Mouse (Mus musculus) left cerebral cortex, postnatal 25 days (tissue): ENCODE results near the gene Gm11492. TPM values are rescaled to one million over a fixed set of nuclear protein-coding genes. Genes with fewer than 3 reads are reported as not detected.

Experiments used
- DNase-seq, 2 experiments: peaks; one replicate each; pipeline ENCODE4 v3.0.0; 2022; ENCODE audit warnings: low spot score in 2 of 2, mixed read lengths in 1 of 2
- intact Hi-C: fragments of 180-260 bp; cut with DNase I; formaldehyde crosslinking; loops from one replicate; pipeline ENCODE4 v1.15.1; 2025
- total RNA-seq, 2 experiments: library from RNA; stranded (reverse); gene quantifications; 2 replicates each; pipeline ENCODE4 v1.2.3; 2021

Gene Gm11492
- total RNA-seq, 2 experiments from 2014 or later, result not detected

DNA sequence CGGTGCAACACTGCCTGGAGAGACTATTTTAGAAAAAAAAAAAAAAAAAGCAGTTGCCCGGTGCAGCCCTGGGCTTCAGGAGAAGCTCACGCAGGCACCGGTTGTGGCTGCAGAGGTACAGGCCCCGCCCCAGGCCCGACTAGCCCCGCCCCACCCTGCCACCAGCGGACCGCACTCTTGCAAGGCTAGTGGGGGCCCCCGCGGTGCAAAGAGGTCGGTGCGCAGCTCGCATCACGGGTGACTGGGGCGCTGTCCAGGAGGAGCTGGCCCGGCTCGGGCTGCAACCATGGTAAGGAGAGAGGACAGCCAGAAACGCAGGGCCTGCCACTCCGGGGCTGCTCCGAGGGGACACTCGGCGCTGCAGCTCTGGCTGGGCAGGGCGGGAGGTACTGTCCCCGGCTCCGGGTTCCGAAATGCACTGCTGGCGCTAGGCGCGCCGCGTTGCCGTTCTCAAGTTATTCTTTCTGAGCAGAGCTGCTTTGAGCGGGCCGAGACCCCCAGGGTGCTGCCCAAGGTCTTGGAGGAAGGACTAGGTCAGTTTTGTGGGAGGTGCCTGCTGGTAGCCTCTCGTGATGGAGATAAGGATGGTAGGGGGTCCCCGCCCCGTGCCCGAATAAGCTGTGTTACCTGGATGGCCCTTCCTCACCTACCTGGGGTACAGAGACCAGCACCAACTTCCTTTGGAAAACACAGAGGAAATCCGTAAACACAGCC is 12.0 kb downstream of the Gm11492 start:
- intact Hi-C loops, result no loop called here
- peak; percentile 48 to 73 for DNase-seq

DNA sequence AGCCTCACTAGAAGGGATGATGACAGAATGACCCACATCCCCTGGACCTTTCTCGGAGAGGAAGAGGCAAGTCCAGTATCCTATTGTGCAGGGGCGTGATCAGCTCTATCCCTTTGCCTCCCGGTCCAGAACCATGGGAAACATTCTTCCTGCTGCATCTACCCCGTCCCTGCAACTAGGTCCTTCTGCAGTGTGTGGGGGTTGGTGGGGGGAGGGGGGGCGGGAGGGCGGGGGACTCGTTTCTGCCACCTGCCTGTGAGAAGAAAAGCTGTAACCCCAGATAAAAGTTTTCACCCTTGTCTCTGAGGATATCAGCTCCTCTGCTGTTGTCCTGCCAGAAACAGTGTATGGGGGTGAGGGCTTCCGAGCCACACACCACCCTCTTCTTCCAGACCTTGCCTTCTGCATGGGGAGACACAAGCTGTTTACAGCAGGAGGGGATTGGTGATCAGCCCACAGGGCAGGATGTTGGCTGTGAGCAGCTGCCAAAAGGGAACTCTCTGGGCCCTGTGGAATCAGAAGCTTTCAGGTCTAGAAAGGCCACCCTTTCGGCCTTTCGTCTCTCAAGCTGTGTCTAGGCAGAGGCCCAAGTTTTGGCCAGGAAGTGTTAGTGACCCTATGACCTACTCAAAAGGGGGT is 12.6 kb downstream of the Gm11492 start:
- DNase-seq, result peak in 1 of 2 experiments; percentile 48
- intact Hi-C loops, result no loop called here

DNA sequence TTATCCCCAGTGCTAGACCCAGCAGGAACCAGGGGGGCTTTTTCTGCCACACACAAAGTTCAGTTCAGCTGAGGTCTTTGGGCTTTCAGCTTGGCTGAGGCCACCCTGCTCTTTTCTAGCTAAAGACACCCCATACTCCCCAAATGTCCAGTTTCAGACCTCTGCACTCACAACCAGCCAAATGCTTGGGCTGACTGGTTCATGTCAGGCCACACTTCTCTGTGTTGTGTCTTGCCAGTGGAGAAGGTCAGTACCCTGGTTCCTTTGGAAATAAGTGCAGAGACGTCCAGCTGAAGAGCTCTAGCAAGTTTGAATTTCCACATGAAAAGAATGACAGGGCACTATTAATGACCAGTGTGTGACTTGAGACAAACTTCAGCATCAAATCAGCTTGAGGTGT is 13.3 kb downstream of the Gm11492 start:
- no peak for DNase-seq
- intact Hi-C loops, result no loop called here

DNA sequence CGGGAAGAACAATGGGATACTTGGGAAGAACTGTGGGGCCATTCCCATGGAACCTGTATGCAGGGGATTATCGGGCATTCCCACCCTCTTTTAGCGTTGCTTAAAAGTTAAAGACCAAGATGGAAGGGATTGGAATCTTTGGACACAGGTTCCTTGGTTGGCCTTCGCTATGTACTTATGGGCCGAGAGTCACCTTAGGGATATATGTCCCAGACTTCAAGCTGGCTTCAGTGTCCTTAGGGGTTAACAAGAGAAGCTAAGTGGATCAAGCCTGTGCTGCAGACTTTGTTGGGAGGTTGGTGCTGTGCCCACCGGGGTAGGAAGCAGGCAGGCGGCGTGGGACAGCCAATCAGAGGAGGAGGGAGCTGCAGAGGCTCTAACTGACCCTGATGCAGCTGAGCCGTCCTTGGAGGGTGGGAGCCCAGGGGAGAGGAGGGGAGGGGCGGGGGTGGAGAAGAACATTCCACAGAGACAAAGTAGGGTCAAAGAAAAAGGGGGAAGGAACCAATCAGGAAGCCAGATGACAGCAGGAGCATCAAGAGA is 14.2 kb downstream of the Gm11492 start:
- DNase-seq, result no peak
- intact Hi-C loops, result no loop called here

DNA sequence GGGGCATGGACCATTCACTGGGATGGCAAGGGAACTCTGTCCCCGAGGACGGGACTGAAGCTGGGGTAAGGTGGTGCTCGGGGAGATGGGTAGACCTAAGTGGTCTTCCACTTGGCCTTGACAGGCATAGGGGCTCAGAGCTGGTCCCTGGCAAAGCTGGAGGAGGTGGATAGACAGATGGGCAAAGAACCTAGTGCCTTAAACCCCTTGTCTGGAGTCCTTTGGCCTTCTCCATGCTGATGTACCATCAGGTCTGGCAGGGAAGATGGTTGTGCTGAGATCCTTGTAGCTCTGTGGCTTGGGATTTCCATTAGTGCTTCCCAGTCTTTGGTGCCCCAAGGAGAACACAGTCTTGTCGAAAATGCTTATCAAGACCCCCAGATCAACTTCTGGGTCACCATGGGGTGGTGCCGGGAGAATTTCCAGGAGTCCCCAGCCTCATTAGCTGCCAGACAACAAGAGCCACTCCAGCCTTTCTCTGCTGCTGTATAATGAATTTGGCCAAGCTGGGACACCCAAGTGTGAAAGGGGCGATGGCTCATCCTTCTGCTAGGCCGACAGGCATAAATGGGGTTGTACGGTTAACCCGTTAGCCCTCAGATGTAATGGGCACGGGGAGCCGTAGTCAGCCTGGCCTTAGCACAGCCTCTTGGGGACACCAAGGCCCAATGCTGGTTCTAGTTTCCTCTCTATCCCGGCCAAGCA is 14.9 kb downstream of the Gm11492 start:
- intact Hi-C loops, result no loop called here

DNA sequence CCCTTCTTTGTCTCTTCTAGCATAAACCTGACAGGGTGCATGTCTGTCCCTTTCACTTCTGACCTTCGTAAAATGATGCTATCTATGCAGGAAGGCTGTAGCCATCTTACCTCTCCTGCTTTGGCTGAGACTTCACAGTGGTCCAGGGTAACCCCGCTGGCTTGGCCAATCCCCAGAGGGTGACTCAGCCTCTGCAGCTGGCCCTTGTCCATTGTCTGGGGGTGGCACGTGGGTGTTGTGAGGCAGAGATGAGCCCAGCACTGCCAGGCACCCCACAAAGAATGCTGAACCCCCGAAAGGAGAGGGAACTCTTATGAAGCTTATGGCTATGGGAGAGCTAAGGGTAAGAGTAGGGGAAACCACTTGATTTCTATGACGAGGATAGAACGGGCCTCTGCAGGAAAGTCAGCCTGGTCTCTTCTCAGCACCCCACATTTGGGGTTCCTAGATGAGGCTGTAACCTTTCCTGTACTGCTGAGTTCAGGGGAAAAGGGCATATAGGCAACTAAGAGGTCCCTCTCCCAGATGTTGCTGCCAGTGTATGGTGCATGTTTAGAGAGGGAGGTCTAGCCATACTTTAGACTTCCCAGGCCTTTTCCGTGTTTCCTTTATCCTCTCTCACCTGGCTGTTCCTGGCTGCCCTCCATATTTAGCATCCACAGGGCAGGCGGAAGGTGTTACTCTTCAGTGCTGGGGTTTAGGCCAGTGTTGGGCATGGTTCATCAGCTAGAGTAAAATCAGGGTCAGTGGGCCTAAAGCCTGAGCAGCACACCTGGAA is 15.7 kb downstream of the Gm11492 start:
- intact Hi-C loops, result no loop called here
- peak in 1 of 2 experiments; percentile 65 for DNase-seq

More for the DNA sequence above, 14.9 kb downstream of the Gm11492 start:
- no peak for DNase-seq

DNA sequence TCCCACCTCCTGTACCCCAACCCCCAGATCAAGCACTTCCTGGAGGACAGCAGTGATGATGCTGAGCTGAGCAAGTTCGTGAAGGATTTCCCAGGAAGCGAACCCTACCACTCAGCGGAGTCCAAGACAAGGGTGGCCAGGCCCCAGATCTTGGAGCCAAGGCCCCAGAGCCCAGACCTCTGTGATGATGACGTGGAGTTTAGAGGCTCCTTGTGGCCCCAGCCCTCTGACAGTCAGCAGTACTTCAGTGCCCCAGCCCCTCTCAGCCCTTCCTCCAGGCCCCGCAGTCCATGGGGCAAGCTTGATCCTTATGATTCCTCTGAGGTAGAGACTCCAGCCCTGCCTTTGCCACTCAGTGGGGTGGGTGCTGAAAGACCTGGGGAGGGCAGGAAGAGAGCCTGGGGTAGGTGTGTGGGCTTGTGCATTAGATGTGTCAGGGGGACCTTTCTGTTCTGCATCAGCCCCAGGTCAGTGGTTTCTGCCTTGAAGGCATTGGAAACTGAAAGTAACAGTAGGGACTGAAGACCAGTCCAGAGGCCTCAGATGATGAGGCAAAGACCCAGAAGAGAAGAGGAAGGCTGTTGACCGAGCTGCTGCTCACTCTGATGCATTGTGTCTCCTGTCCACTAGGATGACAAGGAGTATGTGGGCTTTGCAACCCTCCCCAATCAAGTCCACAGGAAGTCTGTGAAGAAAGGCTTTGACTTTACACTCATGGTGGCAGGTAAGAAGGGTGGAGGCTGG is 17.0 kb downstream of the Gm11492 start:
- intact Hi-C loops, result no loop called here
- no peak for DNase-seq

DNA sequence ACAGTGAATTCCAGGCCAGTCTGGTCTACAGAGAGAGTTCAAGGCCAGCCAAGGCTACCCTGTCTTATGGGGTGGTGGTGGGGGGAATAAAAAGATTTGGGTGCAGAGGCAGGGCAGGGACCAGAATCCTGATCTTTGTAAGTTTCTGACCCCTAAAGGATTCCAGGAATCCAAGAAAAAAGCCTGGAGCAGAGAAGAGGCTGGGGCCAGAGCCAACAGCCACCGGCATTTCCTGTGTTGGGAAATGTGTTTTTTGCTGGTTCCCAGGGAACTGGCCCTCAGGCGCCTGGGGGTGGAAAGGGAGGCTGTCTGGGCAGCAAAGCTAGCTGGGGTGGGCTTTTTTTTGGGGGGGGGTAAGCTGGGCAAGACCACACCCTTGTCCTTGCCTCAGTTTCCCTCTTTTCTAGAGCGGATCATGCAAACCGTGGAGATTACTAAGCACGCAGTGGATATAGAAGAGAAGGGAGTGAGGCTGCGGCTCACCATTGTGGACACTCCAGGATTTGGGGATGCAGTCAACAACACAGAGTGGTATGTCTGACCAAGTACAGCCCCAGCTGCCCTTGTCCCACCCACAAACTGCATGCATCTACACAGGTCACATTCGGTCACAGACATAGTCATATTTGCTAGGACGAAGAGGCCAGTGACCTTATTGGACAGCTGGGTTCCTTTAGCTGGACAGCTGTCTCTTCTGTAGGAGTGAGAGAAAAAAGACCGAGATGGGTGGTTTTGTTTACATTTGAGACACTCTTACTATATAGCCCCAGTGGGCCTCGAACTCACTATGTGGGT is 18.5 kb downstream of the Gm11492 start:
- no peak for DNase-seq
- intact Hi-C loops, result no loop called here

DNA sequence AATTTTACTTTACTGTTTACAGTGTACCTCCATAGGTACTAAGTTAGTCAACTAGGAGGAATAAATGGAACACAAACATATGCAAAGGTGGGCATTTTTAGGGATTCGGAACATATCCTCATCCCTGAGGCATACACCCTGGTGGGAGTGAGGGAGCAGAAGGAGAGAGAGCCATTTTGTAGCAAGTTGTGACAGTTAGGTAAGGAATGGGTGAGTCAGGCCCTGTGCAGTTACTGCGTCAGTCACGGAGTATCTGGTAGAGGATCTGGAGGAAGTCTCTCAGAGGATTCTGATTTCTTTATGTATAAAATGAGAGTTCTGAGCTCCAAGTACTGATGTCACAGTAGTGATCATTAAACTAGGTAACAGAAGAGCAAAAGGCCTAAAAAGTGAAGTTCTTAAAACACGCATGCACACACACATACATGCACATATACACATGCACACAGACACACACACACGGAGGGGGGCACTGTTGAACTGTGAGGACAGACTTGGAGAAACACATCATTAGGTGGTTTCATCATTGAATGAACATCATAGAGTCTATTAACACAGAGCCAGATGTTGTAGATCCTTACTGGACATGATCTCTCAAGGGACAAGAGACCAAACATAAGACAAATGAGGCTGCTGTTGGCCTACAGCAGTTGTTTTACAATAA is 20.9 kb downstream of the Gm11492 start:
- intact Hi-C loops, result no loop called here

DNA sequence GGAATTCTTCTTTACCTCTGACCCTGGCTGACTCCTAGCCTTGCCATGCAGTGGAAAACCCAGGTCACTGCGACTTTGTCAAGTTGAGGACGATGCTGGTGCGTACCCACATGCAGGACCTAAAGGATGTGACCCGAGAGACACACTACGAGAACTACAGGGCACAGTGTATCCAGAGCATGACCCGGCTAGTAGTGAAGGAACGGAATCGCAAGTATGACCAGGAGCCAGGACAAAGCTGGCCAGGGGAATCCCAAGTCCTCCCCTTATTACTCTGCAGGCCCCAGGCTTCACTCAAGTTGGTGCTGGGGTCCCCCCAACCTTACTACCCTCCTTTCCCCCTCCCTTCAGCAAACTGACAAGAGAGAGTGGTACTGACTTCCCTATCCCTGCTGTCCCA is 23.2 kb downstream of the Gm11492 start:
- intact Hi-C loops, result no loop called here

More for the DNA sequence above, 20.9 kb downstream of the Gm11492 start:
- DNase-seq, result no peak

DNA sequence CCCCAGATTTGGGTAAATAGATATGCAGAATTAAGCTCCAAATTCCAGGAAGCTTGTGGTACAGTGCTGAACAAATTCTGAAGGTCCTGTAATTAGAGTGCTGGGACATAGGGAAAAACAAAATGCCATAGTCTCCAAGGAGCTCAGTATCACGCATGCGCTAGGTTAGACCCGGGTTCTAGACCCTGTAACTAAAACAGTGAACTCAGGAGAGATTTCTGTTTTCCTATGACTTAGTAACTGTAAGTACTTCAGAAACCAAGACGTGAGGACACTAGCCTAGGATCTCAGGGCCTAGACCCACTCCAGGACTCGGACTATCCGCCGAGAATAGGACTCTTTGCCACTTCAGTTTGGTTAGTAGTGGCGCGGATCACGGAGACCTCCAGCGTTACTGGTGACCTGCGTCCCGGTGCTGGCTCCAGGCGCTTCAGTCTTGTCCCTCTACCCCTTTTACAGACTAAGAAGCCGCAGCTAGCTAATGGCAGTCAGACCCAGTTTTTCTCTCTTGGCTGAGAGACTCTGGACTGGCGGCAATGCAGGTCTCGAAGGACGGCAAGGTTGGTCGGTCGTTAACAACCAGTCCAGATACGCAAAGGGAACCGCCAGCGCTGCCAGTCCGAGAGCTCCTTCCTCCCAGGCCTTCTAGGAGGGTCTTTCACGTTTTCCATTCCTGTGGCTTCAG is 24.5 kb downstream of the Gm11492 start:
- peak; percentile 34 to 35 for DNase-seq
- intact Hi-C loops, result no loop called here

More for the DNA sequence above, 23.2 kb downstream of the Gm11492 start:
- DNase-seq, result no peak

DNA sequence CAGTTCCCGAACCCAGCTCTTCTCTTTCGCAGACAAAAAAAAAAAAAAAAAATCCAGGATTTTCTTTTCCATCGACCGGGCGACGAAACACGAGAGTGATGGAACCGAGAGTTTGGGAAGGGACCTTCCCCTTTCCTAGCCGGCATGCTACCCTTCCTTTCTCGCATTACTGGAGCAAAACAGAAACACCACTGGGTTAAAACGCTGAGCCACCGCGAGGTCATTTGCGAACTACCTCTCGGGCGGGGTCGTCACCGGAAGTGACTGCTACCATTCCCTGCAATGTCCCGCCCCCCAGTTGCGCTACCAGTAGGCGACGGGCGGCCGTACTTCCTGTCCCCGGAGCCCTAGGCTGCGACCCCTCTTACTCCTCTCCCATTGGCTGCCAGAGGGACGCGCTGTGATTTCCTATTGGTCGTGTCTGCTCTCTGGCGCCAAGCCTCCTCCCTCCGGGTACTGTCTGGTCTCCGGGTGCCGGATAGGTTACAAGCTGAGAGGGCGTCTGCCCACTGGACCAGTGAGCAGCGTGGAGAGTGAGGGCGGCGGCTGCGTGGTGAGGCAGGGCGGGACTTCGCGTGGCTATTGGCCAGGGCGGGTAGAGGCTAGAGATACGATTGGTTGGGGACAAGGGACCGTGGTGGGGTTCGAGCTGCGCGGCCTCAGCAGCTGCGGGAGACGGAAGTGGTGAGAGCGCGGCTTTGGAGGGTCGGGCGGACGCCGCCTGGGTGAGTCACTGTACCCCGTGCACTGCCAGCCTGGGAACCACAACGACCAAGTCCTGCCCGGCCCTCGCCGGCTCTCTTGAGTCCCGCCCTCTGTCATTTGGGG is 25.3 kb downstream of the Gm11492 start, which contains the start of gene Mtmr4:
Gene Mtmr4, plus strand, starts transcription at position 637 of the 828 bp plus-strand sequence.
- intact Hi-C loops, result no loop called here
- DNase-seq, result peak; percentile 100

DNA sequence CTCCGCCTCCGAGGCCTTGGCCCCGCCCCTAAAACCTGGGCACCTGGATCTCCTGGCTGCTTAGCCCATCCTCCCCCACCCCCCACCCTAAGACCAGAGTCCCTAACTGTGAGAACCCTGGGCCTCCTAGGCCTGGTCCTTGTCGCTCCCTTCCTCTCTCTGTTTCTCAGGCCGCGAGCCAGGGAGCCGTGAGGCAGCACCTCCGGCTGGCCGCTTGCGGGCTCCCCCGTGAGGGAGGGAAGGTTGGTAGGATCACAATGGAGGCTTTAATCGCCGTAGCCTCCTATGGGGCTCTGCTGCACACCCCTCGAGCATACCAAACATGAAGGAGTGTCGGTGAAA is 25.9 kb downstream of the Gm11492 start:
- intact Hi-C loops, result no loop called here
- no peak for DNase-seq

DNA sequence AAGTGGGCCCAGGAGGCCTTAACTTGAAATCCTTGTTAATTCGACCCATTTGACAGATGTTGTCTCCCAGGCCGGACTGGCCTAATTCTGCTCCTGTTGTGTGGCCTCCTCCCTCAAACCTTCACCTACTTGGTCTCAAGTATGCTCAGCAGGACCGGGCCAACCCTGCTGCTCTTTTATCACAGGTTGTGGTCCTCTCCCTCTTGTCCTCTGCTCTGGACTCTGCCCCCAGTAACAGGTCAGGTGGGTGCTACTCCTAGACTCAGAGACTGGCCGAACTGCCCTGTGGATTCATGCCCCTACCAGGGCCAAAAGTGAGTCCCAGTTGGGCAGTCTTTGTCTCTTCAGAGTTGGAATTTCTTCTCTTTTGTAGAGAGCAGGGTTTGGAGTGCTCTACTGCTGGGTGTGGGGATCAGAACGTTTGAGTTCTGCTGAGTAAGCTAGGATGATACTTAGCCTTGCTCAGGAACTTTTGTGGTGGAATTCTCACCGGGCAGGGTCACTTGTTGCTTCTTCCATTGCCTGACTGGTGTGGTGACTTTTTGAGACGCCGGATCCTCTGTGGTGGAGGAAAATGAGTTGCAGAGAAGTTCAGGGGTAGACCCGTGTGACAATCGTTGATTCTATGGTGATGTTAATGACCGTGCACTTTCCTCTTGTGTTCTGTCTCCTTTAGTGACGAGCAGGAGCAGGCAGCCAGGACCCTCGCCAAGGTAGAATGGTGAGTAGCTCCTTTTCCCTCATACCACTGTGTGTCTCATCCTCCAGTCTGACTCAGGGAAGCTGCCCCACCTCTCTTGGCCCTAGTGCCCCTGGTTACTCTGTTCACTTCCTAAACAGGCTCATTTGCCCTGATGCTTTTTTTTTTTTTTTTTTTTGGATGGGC is 26.5 kb downstream of the Gm11492 start:
- no peak for DNase-seq
- intact Hi-C loops, result no loop called here

DNA sequence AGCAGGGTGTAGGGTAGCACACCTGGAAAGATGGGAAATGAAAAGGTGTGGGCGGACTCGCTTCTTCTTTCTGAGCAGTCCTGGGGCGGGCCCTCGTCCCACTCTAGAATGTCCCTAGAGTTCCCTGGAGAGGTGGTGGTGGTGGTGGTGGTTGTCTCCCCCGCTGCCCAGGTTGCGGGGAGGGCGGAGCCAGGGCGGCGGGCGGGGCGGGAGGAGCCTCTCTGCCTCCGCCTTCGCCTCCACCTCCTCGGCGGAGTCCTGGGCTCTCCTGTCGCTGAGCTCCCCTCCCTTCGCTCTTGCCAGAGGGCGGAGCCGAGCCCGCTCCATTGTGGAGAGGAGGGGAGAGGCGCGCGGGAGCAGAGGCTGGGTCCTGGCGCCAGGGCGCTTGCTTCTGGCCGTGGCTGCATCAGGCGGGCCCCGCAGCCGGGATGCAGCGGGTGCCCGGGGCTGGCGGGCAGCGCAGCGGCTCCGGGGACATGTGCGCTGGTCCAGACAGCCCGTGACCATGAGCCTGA is 28.9 kb downstream of the Gm11492 start:
- intact Hi-C loops, result loop anchor here (5.0 kb wide), 1 partner anchor 167 kb away; the partner anchor contains the start of gene Tspoap1
- DNase-seq, result peak; percentile 82 to 87
